Mouse (Mus musculus) liver, adult 2 months (tissue): ENCODE results near the gene Slc7a5.

Experiments used
- CTCF ChIP-seq: fragments of 200-500 bp; IDR thresholded peaks from 2 replicates; pipeline ENCODE4 v1.5.1; 2011; ENCODE audit warnings: low read depth, low read length, control low read depth
- POLR2A ChIP-seq: fragments of 200-500 bp; IDR thresholded peaks from 2 replicates; pipeline ENCODE4 v1.6.1; 2011; ENCODE audit warnings: low read length, control low read depth; ENCODE audit not compliant: insufficient read depth; ENCODE audit errors: extremely low read depth

DNA sequence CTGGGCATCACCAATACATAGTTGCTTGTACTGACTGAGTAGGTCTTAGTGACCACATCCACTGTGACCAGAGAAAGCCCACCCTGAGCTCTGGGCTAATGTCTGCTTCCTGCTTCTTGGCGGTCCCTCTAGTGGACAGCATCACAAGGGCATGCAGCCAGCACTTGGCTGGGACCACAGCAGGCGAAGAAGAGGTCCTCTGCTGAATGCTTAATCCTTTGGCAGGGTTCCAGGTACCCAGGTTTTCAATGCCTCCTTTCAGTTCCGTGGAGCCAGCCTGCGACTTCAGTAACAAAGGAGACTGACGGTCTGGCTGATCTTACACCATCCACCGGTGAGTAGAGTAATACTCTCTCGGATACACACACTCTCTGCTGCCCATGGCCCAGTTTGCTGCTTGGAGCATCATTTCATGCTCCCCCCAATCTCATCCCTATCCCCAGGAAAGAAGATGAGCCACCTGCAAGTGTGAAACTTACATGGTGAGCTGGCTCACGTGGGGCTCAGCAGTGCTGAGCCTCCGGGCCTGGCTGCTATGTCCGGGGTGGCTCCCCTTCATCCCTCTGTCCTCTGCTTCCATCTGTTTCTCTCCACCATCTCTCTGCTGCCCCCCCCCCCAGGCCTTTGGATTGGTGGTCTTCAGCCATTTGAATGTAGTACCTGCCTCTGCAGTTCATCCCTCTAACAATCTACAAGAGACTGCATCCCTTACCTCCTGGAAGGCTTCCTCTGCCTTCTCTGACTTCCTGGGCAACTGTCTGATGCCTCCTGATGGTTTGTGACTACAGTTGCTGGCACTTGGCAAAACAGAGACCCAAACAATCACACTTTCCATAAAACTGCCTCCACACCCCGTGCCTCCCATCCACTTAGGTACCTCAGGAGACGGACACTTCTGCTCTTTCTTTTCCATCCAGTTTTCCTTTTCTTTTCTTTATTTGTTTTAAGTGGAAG lies 28.1 kb upstream of the Slc7a5 start:
- no peak for TF ChIP-seq POLR2A
- peak; percentile 52 for TF ChIP-seq CTCF
